Mouse (Mus musculus) bone marrow macrophage, adult 2 months (primary cell): ENCODE data around the gene Lekr1. TPM values are rescaled to one million over a fixed set of nuclear protein-coding genes. Genes with fewer than 3 reads are reported as not detected.
"Not testable (repeated sequence)": the region's sequence is repeated elsewhere in the genome, so short reads cannot be mapped to it uniquely, and the experiment has no call there.

Experiments
- H3K27ac ChIP-seq: 2 replicates; pipeline ENCODE4 v1.5.1; 2012; ENCODE audit warnings: low read depth, low read length; ENCODE audit not compliant: insufficient read depth
- H3K4me1 ChIP-seq: 2 replicates; pipeline ENCODE4 v1.6.1; 2012; ENCODE audit warnings: low read length; ENCODE audit not compliant: control insufficient read depth, insufficient read depth
- H3K4me3 ChIP-seq: 2 replicates; pipeline ENCODE4 v1.5.1; 2012; ENCODE audit warnings: mild to moderate bottlenecking, low read length, moderate library complexity; ENCODE audit not compliant: insufficient read depth
- CTCF ChIP-seq: IDR thresholded peaks from 2 replicates; pipeline ENCODE4 v1.5.1; 2012; ENCODE audit warnings: low read depth, mild to moderate bottlenecking, low read length, moderate library complexity
- POLR2A ChIP-seq: IDR thresholded peaks from 2 replicates; pipeline ENCODE4 v1.6.1; 2012; ENCODE audit warnings: mild to moderate bottlenecking, low read depth, low read length, borderline replicate concordance
- polyA plus RNA-seq: library from polyadenylated mRNA; stranded (reverse); fragments of >200 nt; gene quantifications from 2 replicates; pipeline ENCODE4 v1.2.4, GENCODE M21; 2012; ENCODE audit not compliant: missing spikeins, insufficient read depth, insufficient read length

Gene Lekr1
- polyA plus RNA-seq, 1 experiment = 2.1 TPM

DNA sequence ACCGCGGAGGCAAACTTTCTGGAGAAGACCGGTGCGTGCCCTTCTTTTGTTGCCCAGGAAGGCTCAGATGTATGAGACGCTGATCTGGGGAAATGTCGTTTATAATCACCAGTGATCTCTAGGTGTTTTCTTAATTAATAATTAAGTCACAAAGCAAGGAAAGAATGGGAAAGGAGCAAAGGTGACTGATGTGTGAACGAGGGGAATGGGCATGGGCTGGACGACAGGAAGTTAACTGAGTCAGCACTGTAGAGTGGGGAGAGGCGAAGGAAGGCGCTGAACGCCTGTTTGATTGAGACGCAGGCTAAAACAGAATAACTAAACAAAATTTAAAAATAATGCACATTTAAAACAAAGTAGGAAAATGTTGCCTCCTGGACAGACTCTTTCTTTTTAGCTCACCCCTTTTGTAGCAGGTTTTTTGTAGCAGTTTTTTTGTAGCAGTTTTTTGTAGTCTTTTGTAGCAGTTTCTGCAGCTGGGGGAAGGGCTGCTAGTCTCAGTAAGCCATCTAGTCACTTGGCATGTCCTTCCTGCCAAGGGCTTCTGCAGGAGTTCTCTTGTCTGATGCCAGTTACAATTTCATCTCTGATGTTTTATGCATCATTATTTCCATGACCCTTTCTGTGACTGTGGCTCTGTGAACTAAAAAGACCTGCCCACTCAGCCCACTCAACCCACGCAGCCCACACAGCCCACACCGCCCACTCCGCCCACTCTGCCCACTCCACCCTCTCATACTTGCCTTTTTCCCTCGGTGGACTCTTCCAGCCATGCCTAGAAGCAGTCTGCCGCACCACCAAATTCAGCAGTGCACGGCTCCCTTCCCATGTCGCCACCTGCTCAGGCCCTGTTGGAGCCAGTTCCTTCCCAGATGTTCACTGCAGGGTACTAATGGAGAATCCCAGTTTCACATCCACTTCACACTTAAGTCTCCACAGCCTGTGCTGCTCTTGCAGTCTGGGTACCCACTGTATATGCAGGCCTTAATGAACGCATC, 98.8 kb downstream of the Lekr1 start:
- Histone ChIP-seq H3K27ac (no peak overlapping the region), H3K4me1 (peaks cover 4% of the 10 kb centered on the region; the same call in 1 of the 2 replicates), H3K4me3 (no peak overlapping the region)
- TF ChIP-seq CTCF = no peak
- TF ChIP-seq POLR2A = no peak

DNA sequence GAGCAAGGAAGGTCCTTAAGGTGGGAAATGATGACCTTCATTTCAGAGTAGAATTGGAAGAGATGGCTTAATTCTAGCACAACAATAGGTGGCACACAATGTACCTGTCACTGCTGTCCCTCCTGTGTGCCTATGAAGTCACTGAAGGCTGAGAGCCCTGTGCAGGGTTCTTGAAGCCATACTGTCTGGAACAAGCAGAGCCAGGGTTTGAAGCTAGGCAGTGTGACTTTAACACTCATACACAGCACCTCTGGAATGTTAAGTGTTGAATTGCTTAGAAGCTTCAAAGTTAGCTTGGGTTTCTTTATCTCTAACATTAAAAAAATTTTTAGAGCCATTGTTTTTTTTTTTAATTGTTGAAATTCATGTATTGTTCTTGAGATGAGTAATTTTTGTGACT, 100.4 kb downstream of the Lekr1 start:
- Histone ChIP-seq H3K4me3 (no peak overlapping the region), H3K4me1 (peaks cover 4% of the 10 kb centered on the region; the same call in 1 of the 2 replicates), H3K27ac (no peak overlapping the region)
- TF ChIP-seq CTCF = no peak
- TF ChIP-seq POLR2A = no peak

- H3K27ac ChIP-seq = no peak overlapping the region
- no peak overlapping the region for H3K4me3 ChIP-seq
- TF ChIP-seq CTCF = no peak
- no peak for TF ChIP-seq POLR2A
- H3K4me1 ChIP-seq = peaks cover 4% of the 10 kb centered on the region; the same call in 1 of the 2 replicates
Observed at GRCm38 (mm10) chr3:65767202-65767862, 101.3 kb downstream of the Lekr1 start.

- H3K4me1 ChIP-seq, H3K4me3 ChIP-seq, H3K27ac ChIP-seq: not testable (repeated sequence)
Observed at GRCm38 (mm10) chr3:65769666-65770065, 103.6 kb downstream of the Lekr1 start.

GRCm38 (mm10) chr3:65773910-65774309, 107.9 kb downstream of the Lekr1 start:
- peaks cover 3% of the 10 kb centered on the region for H3K4me1 ChIP-seq
- TF ChIP-seq POLR2A (no peak), CTCF (no peak)
- H3K27ac ChIP-seq = no peak overlapping the region
- H3K4me3 ChIP-seq = no peak overlapping the region

DNA sequence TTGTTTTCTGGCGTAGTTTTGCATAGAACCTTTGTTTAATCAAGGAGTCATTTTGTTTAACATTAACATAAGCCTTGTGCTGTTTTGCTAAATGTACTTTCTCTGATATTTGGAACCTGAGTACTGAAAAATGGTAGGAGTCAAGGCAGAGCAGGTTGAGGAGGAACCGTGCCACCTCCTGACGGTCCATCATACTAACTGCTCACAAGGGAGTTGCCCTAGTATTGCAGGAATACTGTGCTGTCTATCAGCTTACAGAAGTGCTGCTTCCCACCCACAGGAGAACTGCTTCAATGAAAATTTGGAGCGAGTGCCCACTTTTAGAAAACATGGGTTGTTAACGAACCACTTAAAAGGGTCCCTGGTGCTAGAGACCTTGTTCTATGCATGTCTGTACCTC, 109.1 kb downstream of the Lekr1 start:
- TF ChIP-seq CTCF (no peak), POLR2A (no peak)
- no peak overlapping the region for H3K4me3 ChIP-seq
- peaks cover 3% of the 10 kb centered on the region for H3K4me1 ChIP-seq
- H3K27ac ChIP-seq = no peak overlapping the region

DNA sequence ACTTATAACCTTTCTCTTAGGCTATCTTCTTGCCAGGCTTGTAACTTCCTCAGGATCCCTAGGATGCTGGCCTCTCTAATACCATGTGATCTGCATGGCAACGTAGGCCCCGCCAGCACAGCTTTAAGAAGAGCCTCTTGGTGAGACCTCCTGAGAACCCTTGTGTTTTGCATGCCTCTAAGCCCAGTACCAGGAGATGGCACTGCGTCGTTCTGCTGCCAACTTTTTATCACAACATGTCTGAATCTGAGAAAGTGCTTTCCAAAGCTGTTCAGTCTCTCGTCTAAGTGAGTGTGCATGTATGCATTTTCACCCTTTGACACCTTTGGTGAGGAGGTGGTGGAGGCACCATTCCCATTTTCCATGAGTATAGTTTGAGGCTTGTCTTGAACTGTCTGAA, 116.2 kb downstream of the Lekr1 start:
- Histone ChIP-seq H3K4me1 (no peaks in the 10 kb centered on the region), H3K27ac (no peak overlapping the region), H3K4me3 (no peak overlapping the region)
- no peak for TF ChIP-seq CTCF
- TF ChIP-seq POLR2A = no peak

- Histone ChIP-seq H3K27ac (no peak overlapping the region), H3K4me1 (no peaks in the 10 kb centered on the region; the same call in 1 of the 2 replicates), H3K4me3 (no peak overlapping the region)
- no peak for TF ChIP-seq POLR2A
- TF ChIP-seq CTCF = no peak
Observed at GRCm38 (mm10) chr3:65790076-65790685, 124.2 kb downstream of the Lekr1 start.

DNA sequence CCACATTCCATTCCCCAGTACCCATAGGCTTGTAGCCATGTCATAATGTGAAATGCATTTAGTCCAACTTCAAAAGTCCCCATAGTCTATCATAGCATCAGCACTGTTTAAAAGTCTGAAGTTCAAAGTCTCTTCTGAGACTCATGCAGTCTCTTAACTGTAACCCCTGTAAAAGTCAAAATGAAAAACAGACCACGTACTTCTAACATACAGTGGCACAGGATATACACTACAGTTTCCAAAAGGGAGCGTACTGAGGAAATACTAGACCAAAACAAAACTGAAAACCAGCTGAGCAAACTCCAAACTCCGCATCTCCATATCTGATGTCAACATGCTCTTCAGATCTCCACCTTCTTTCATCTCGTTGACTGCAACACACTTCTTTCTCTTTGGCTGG, 127.5 kb downstream of the Lekr1 start:
- H3K4me3 ChIP-seq = no peak overlapping the region
- H3K4me1 ChIP-seq = peaks cover 2% of the 10 kb centered on the region; the same call in 1 of the 2 replicates
- TF ChIP-seq CTCF (no peak), POLR2A (no peak)
- H3K27ac ChIP-seq = no peak overlapping the region
